Mouse (Mus musculus): ENCODE results near the gene Trmt11. TPM values are rescaled to one million over a fixed set of nuclear protein-coding genes. Genes with fewer than 3 reads are reported as not detected.

Gene Trmt11
- polyA plus RNA-seq, 1 experiment = 8.7 TPM

DNA sequence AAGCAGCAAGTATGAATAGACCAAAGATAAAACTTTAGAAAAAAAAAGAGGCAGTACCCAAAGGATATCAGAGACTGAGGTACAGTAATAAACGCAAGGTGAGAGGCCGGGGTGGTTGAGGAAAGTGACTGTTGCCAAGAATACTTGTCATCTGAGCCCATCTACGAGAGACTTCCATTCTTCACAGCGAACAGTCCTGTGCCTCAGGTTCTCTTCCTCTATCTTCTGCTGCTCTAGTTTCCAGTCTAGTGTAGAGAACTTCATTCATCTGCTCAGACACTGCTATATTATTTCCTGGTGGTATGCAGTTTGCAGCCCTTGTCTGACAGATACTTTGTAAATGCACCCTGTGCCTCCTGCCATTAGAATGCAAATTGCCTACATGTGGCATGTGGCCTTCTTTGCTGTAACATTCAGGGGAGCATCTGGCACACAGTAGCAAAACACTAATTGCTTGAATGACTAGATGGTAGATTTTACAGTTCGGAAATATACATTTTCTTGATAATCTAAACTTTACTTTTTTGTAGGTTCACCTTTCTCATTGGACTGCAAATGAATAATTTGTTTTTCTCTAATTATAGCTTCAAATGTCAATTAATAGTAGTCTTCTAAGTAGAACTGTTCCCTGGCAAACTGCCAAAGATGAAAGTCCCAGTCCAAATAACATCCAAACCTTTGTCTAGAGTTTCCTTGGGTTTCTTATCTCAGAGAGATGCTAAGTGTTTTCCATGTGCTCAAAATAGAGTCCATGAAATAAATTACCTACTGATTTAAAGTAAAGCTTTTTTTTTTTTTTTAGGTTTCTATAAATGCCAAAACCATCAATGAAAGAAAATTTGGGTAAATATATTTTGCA lies 23.8 kb upstream of the Trmt11 start:
- WGBS = 77% methylated on average over 5 of the region's 5 CpGs
- no peak overlapping the region for H3K4me3 ChIP-seq (replicated peaks; ENCODE audit: control insufficient read depth, low read depth, low read length)
- H3K4me1 ChIP-seq (ENCODE audit: control insufficient read depth, insufficient read depth, low read length) = no peaks in the 10 kb centered on the region; the same call in 1 of the 2 replicates
- no peak overlapping the region for H3K27ac ChIP-seq (ENCODE audit: control insufficient read depth, insufficient read depth, low read depth, low read length, poor library complexity)
- TF ChIP-seq CTCF (IDR thresholded peaks at IDR 0.05; ENCODE audit: control insufficient read depth, insufficient read depth, low read length) (no peak), POLR2A (IDR thresholded peaks at IDR 0.05; ENCODE audit: borderline replicate concordance, control insufficient read depth, low read depth, low read length) (no peak)

- Histone ChIP-seq H3K4me3 (replicated peaks; ENCODE audit: control insufficient read depth, low read depth, low read length) (no peak overlapping the region), H3K4me1 (ENCODE audit: control insufficient read depth, insufficient read depth, low read length) (no peaks in the 10 kb centered on the region; the same call in 1 of the 2 replicates), H3K27ac (ENCODE audit: control insufficient read depth, insufficient read depth, low read depth, low read length, poor library complexity) (no peak overlapping the region)
- TF ChIP-seq POLR2A (IDR thresholded peaks at IDR 0.05; ENCODE audit: borderline replicate concordance, control insufficient read depth, low read depth, low read length) (no peak), CTCF (IDR thresholded peaks at IDR 0.05; ENCODE audit: control insufficient read depth, insufficient read depth, low read length) (no peak)
Measured at GRCm38 (mm10) chr10:30622928-30623327, 22.4 kb upstream of the Trmt11 start.

DNA sequence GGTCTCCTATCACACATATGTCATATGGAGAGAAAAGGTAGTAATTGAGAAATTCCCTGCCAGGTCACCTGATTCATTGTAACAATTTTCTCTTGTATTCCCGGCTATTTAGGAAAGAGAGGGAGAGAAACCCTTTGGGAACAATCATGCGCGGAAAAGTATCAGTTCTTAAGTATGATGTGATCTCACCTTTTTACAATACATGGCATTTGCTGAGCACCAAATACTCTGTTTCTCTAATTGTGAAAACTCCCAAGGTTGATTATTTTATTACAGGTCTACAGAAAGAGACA lies 18.3 kb upstream of the Trmt11 start:
- Histone ChIP-seq H3K27ac (ENCODE audit: control insufficient read depth, insufficient read depth, low read depth, low read length, poor library complexity) (no peak overlapping the region), H3K4me3 (replicated peaks; ENCODE audit: control insufficient read depth, low read depth, low read length) (no peak overlapping the region), H3K4me1 (ENCODE audit: control insufficient read depth, insufficient read depth, low read length) (no peaks in the 10 kb centered on the region; the same call in 1 of the 2 replicates)
- TF ChIP-seq CTCF (IDR thresholded peaks at IDR 0.05; ENCODE audit: control insufficient read depth, insufficient read depth, low read length) (no peak), POLR2A (IDR thresholded peaks at IDR 0.05; ENCODE audit: borderline replicate concordance, control insufficient read depth, low read depth, low read length) (no peak)
- WGBS = 50% methylated on average over 3 of the region's 3 CpGs

DNA sequence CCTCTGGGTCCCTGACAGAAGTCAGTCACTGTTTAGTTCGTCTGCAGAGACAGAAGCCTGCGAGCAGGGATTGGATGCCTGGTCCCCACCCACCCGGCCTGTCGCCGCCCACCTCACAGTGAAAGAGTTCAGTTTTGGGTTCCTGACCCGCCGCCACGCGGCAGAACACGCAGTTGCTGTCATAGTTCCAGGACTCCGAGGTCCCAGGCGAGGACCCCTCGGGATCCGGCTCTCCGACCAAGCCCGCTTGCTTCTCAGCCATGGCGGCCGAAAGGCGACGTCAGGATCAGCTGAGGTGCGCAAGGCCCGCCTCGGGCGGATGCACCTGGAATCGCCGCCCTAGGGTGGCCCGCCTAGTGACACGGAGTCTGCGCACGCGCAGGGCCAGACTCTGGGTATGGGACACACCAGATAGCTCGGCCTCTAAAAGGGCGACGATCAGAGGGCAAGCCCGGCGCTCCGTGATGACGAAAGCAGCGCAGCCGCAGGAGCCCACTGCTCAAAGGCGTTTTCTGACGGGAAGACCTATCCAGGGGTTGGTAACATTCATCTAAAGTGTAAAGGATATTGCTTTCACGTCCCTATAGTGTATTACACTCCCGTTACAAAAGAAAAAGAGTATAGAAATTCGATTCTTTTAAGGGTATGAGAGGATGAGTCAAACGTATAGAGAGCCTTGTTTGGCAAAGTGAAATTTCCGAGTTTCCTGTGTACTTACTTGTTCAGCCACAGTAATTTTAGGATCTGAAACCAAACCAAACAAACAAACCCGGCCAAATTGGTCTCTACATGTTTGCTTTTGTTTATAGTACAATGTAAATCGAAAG lies 17.8 kb upstream of the Trmt11 start:
- WGBS = under 1% methylated on average over 49 of the region's 49 CpGs
- no peaks in the 10 kb centered on the region; the same call in 1 of the 2 replicates for H3K4me1 ChIP-seq (ENCODE audit: control insufficient read depth, insufficient read depth, low read length)
- peak overlapping the region; percentile 97 for H3K27ac ChIP-seq (ENCODE audit: control insufficient read depth, insufficient read depth, low read depth, low read length, poor library complexity)
- H3K4me3 ChIP-seq (replicated peaks; ENCODE audit: control insufficient read depth, low read depth, low read length) = peak overlapping the region; percentile 80
- TF ChIP-seq CTCF (IDR thresholded peaks at IDR 0.05; ENCODE audit: control insufficient read depth, insufficient read depth, low read length) (0 out of 2 replicates have a peak, but pooled peaks have one; percentile 11), POLR2A (IDR thresholded peaks at IDR 0.05; ENCODE audit: borderline replicate concordance, control insufficient read depth, low read depth, low read length) (peak; percentile 80; the same call in 1 of the 2 replicates)

DNA sequence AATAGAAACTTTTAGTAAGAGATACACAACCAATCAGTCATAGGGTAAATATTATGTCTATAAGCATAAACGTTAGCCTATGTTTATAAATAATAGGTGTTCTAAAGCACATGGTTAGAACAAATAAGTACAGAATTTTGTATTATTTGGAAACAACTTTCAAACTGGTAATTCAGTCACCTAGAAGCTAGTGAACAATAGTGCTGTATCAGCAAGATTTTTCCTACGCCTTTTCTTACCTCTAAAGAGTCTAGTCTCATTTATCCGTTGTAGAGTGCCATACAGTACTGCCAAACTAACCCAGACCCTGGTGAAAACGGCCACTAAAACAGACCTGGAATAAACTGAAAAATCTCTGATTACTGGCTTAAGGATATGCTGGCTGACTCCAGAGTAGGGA lies 12.5 kb upstream of the Trmt11 start:
- H3K4me3 ChIP-seq (replicated peaks; ENCODE audit: control insufficient read depth, low read depth, low read length) = no peak overlapping the region
- TF ChIP-seq POLR2A (IDR thresholded peaks at IDR 0.05; ENCODE audit: borderline replicate concordance, control insufficient read depth, low read depth, low read length) (no peak), CTCF (IDR thresholded peaks at IDR 0.05; ENCODE audit: control insufficient read depth, insufficient read depth, low read length) (no peak)
- no peak overlapping the region for H3K27ac ChIP-seq (ENCODE audit: control insufficient read depth, insufficient read depth, low read depth, low read length, poor library complexity)
- WGBS = 84% methylated on average over 4 of the region's 4 CpGs
- no peaks in the 10 kb centered on the region; the same call in 1 of the 2 replicates for H3K4me1 ChIP-seq (ENCODE audit: control insufficient read depth, insufficient read depth, low read length)

DNA sequence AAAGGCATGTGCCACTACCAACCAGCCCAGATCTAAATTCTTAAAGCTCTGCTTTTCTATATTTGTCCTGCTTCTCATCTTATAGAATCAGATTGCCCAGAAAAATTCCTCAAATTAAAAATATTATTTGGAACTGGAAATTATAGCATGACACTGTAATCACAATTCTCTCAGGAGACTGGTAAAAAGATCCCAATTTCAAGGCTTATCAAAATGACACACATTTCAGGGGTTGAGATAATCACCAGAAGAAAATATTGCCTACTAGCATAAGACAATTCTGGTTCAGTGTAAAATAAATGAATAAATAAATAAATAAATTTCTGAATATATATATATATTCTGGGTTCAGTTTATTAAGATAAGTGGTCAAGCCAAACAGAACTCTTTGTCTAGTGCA lies 9.1 kb upstream of the Trmt11 start:
- TF ChIP-seq POLR2A (IDR thresholded peaks at IDR 0.05; ENCODE audit: borderline replicate concordance, control insufficient read depth, low read depth, low read length) (no peak), CTCF (IDR thresholded peaks at IDR 0.05; ENCODE audit: control insufficient read depth, insufficient read depth, low read length) (no peak)
- Histone ChIP-seq H3K4me1 (ENCODE audit: control insufficient read depth, insufficient read depth, low read length) (no peaks in the 10 kb centered on the region), H3K27ac (ENCODE audit: control insufficient read depth, insufficient read depth, low read depth, low read length, poor library complexity) (no peak overlapping the region), H3K4me3 (replicated peaks; ENCODE audit: control insufficient read depth, low read depth, low read length) (no peak overlapping the region)

DNA sequence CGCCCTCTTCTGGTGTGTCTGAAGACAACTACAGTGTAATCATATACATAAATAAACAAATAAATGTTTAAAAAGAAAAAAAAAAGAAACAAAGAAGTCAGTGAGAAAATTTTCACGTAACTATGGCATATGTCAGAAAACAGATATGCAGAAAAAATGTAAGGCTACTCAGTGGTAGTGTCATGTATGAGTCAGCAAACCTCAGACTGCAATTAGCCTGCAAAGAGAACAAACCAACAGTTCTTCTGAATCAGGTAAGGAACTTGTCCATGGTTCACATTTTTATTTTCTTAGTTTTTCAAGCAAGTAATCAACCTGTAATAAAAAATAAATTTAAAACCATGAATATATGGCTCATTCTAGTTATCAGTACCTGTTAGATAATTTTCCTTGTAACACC lies 7.6 kb upstream of the Trmt11 start:
- TF ChIP-seq CTCF (IDR thresholded peaks at IDR 0.05; ENCODE audit: control insufficient read depth, insufficient read depth, low read length) = no peak
- TF ChIP-seq POLR2A (IDR thresholded peaks at IDR 0.05; ENCODE audit: borderline replicate concordance, control insufficient read depth, low read depth, low read length) = no peak
- Histone ChIP-seq H3K4me3 (replicated peaks; ENCODE audit: control insufficient read depth, low read depth, low read length) (no peak overlapping the region), H3K4me1 (ENCODE audit: control insufficient read depth, insufficient read depth, low read length) (no peaks in the 10 kb centered on the region), H3K27ac (ENCODE audit: control insufficient read depth, insufficient read depth, low read depth, low read length, poor library complexity) (no peak overlapping the region)
- WGBS = 72% methylated on average over 2 of the region's 2 CpGs

DNA sequence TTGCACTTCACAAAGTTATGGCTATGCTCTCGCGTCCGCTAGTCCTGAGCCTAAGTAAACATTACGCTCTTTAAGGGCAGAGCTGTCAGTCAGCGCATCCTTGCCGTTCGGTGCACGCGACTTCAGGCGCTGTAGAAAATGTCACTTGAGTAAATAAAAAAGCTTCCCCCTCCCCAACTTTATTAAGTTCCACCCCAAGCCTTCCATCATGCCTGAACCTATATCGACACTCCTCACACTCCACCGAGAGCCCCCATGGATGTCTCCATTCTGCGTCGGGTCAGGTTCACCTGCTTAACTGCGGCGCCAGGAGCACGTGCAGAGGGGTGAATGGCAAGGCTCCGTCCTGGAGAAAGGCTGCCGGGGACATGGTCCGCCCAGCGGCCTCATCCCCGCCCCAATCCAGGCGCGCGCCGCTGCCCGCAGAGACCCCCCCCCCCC lies 435 bp downstream of the Trmt11 start:
- H3K4me3 ChIP-seq (replicated peaks; ENCODE audit: control insufficient read depth, low read depth, low read length) = peak overlapping the region; percentile 67
- WGBS = under 1% methylated on average over 26 of the region's 27 CpGs
- TF ChIP-seq CTCF (IDR thresholded peaks at IDR 0.05; ENCODE audit: control insufficient read depth, insufficient read depth, low read length) (no peak), POLR2A (IDR thresholded peaks at IDR 0.05; ENCODE audit: borderline replicate concordance, control insufficient read depth, low read depth, low read length) (no peak)
- peak overlapping the region; percentile 42; the same call in 1 of the 2 replicates for H3K27ac ChIP-seq (ENCODE audit: control insufficient read depth, insufficient read depth, low read depth, low read length, poor library complexity)
- no peaks in the 10 kb centered on the region; the same call in 1 of the 2 replicates for H3K4me1 ChIP-seq (ENCODE audit: control insufficient read depth, insufficient read depth, low read length)

Measured in bone marrow, adult 2 months (tissue).